Mouse (Mus musculus): ENCODE measurements around the gene Idi1. TPM values are rescaled to one million over a fixed set of nuclear protein-coding genes. Genes with fewer than 3 reads are reported as not detected.
A peak's percentile ranks its signal among the peaks of the same experiment; 100 is the strongest.

Gene Idi1
- polyA plus RNA-seq, 1 experiment = 21.0 TPM

- TF ChIP-seq FLI1 (IDR thresholded peaks at IDR 0.05; ENCODE audit: low read length) = no peak
- no peak for TF ChIP-seq GATA1 (IDR thresholded peaks at IDR 0.05; ENCODE audit: borderline replicate concordance, low read length)
- Histone ChIP-seq H3K4me3 (replicated peaks) (no peak overlapping the region), H3K36me3 (replicated peaks; ENCODE audit: low read length) (peaks cover 91% of the 10 kb centered on the region), H3K4me1 (peaks cover 7% of the 10 kb centered on the region), H3K9me3 (no peaks in the 10 kb centered on the region), H3K27me3 (replicated peaks) (no peaks in the 10 kb centered on the region)
Observed at GRCm38 (mm10) chr13:8854769-8855168, 30.5 kb upstream of the Idi1 start.

GRCm38 (mm10) chr13:8858453-8858852, 26.8 kb upstream of the Idi1 start:
- H3K4me1 ChIP-seq = peaks cover 4% of the 10 kb centered on the region; the same call in 1 of the 2 replicates
- H3K4me3 ChIP-seq (replicated peaks) = no peak overlapping the region
- H3K36me3 ChIP-seq (replicated peaks; ENCODE audit: low read length) = peaks cover 88% of the 10 kb centered on the region
- H3K9me3 ChIP-seq = no peaks in the 10 kb centered on the region
- H3K27me3 ChIP-seq (replicated peaks) = no peaks in the 10 kb centered on the region
- TF ChIP-seq GATA1 (IDR thresholded peaks at IDR 0.05; ENCODE audit: borderline replicate concordance, low read length) (no peak), FLI1 (IDR thresholded peaks at IDR 0.05; ENCODE audit: low read length) (no peak)

DNA sequence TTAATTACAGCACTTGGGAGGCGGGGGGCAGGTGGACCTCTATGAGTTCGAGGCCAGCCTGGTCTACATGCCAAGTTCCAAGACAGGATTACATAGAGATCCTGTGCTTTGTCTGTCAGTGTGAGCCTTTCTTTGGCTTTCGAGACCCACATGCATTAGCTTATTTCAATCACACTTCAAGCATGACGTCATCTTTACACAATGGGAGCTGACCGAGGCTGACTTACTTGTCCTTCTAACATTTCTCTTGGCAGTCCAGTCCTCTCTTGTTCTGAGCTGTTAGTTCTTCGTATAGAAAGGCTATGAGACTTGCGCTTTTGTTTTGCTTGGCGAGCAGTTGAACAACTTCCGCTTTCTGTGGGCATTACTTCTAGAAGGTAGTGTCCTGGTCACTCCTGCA, 24.4 kb upstream of the Idi1 start:
- Histone ChIP-seq H3K4me1 (peaks cover 9% of the 10 kb centered on the region; the same call in 1 of the 2 replicates), H3K27me3 (replicated peaks) (no peaks in the 10 kb centered on the region), H3K9me3 (no peaks in the 10 kb centered on the region), H3K4me3 (replicated peaks) (no peak overlapping the region), H3K36me3 (replicated peaks; ENCODE audit: low read length) (peaks cover 85% of the 10 kb centered on the region)
- TF ChIP-seq GATA1 (IDR thresholded peaks at IDR 0.05; ENCODE audit: borderline replicate concordance, low read length) = no peak
- no peak for TF ChIP-seq FLI1 (IDR thresholded peaks at IDR 0.05; ENCODE audit: low read length)

- Histone ChIP-seq H3K4me1 (peaks cover 28% of the 10 kb centered on the region), H3K27me3 (replicated peaks) (no peaks in the 10 kb centered on the region), H3K9me3 (no peaks in the 10 kb centered on the region), H3K4me3 (replicated peaks) (no peak overlapping the region), H3K36me3 (replicated peaks; ENCODE audit: low read length) (peaks cover 67% of the 10 kb centered on the region)
- TF ChIP-seq GATA1 (IDR thresholded peaks at IDR 0.05; ENCODE audit: borderline replicate concordance, low read length) (no peak), FLI1 (IDR thresholded peaks at IDR 0.05; ENCODE audit: low read length) (no peak)
Observed at GRCm38 (mm10) chr13:8864990-8865389, 20.3 kb upstream of the Idi1 start.

DNA sequence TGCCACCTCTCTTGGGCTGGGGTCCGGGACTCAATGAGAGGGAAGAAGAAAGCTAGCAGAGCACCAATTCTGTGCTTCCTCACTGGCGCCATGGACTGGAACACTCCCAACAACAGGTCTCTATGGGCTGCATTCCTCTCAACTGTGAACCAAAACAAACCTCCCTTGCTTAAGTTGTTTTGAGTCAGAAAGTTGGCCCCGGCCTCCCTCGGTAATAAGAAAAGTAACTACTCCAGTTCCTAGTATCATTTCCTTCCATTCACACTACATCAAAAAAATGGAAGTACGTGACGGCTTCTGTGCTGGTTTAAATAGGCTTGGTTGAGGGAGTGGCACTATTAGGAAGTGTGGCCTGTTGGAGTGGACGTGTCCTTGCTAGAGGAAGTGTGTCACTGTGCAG, 18.7 kb upstream of the Idi1 start:
- H3K36me3 ChIP-seq (replicated peaks; ENCODE audit: low read length) = peaks cover 52% of the 10 kb centered on the region
- TF ChIP-seq GATA1 (IDR thresholded peaks at IDR 0.05; ENCODE audit: borderline replicate concordance, low read length) (no peak), FLI1 (IDR thresholded peaks at IDR 0.05; ENCODE audit: low read length) (no peak)
- H3K9me3 ChIP-seq = no peaks in the 10 kb centered on the region
- no peak overlapping the region for H3K4me3 ChIP-seq (replicated peaks)
- H3K4me1 ChIP-seq = peaks cover 32% of the 10 kb centered on the region
- no peaks in the 10 kb centered on the region for H3K27me3 ChIP-seq (replicated peaks)

GRCm38 (mm10) chr13:8869578-8870157, 15.6 kb upstream of the Idi1 start:
- Histone ChIP-seq H3K4me1 (peaks cover 41% of the 10 kb centered on the region), H3K36me3 (replicated peaks; ENCODE audit: low read length) (peaks cover 33% of the 10 kb centered on the region), H3K9me3 (no peaks in the 10 kb centered on the region), H3K27me3 (replicated peaks) (no peaks in the 10 kb centered on the region), H3K4me3 (replicated peaks) (peak overlapping the region; percentile 97)
- TF ChIP-seq GATA1 (IDR thresholded peaks at IDR 0.05; ENCODE audit: borderline replicate concordance, low read length) (no peak), FLI1 (IDR thresholded peaks at IDR 0.05; ENCODE audit: low read length) (no peak)

GRCm38 (mm10) chr13:8870160-8870509, 15.2 kb upstream of the Idi1 start:
- peaks cover 38% of the 10 kb centered on the region for H3K4me1 ChIP-seq
- TF ChIP-seq GATA1 (IDR thresholded peaks at IDR 0.05; ENCODE audit: borderline replicate concordance, low read length) = no peak
- no peak for TF ChIP-seq FLI1 (IDR thresholded peaks at IDR 0.05; ENCODE audit: low read length)
- no peaks in the 10 kb centered on the region for H3K9me3 ChIP-seq
- peaks cover 28% of the 10 kb centered on the region for H3K36me3 ChIP-seq (replicated peaks; ENCODE audit: low read length)
- no peaks in the 10 kb centered on the region for H3K27me3 ChIP-seq (replicated peaks)
- H3K4me3 ChIP-seq (replicated peaks) = peak overlapping the region; percentile 97

- Histone ChIP-seq H3K4me3 (replicated peaks) (peak overlapping the region; percentile 97), H3K36me3 (replicated peaks; ENCODE audit: low read length) (peaks cover 22% of the 10 kb centered on the region), H3K4me1 (peaks cover 38% of the 10 kb centered on the region), H3K27me3 (replicated peaks) (no peaks in the 10 kb centered on the region), H3K9me3 (no peaks in the 10 kb centered on the region)
- TF ChIP-seq GATA1 (IDR thresholded peaks at IDR 0.05; ENCODE audit: borderline replicate concordance, low read length) (no peak), FLI1 (IDR thresholded peaks at IDR 0.05; ENCODE audit: low read length) (peak; percentile 92)
Observed at GRCm38 (mm10) chr13:8870510-8871313, 14.6 kb upstream of the Idi1 start.

DNA sequence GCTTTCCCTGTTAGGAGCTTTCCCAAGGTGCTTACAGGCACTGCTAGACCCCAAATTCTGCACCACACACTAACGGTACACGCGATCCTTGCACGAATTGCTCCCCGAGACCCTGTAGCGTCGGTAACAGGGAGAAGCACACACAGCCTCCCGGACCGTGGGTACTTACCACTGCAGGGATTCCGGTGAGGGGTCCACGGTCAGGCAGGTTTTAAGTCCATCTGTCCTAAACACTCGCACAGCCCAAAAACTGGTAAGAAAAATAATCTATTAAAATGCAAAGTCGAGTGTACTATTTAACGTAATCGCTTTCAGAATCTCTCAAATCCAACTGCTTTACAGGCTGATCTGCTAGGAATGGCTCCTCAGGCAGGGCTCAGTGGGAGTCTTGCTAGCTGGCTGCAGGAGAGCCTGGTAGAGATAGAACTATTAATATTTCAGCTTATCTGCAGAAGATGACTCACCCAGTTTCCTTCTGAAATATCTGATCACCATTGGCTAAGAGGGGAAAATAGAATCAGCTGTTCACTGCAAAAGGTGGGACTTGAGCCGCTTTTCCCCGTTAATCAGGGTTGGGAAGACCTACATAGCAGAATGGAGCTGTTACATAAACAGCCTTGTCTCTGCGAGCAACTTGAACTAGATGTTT, 13.9 kb upstream of the Idi1 start, which contains the start of gene Wdr37:
TSS of gene Wdr37 (minus strand) at position 596 of the 649 bp plus-strand sequence.
- TF ChIP-seq GATA1 (IDR thresholded peaks at IDR 0.05; ENCODE audit: borderline replicate concordance, low read length) (no peak), FLI1 (IDR thresholded peaks at IDR 0.05; ENCODE audit: low read length) (no peak)
- H3K9me3 ChIP-seq = no peaks in the 10 kb centered on the region

DNA sequence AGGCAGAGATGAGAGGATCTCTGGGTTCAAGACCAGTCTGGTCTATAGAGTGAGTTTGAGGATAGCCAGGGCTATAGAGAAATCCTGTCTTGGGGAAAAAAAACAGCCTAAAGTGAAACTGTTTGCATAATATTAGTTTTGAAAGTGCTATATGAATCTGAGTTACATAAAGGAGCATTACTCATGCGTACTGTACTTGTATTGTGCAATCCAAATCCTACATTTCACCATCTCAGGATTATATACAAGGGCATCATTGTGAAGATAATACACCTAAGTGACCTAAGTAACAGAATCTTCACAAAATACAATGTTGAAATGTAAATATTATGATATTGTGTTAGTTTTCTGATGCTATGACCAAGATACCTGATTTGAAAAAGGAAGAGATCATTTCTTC, 11.5 kb upstream of the Idi1 start:
- H3K27me3 ChIP-seq (replicated peaks) = no peaks in the 10 kb centered on the region
- no peaks in the 10 kb centered on the region for H3K9me3 ChIP-seq
- peaks cover 22% of the 10 kb centered on the region for H3K4me1 ChIP-seq
- H3K36me3 ChIP-seq (replicated peaks; ENCODE audit: low read length) = no peaks in the 10 kb centered on the region
- H3K4me3 ChIP-seq (replicated peaks) = no peak overlapping the region
- TF ChIP-seq GATA1 (IDR thresholded peaks at IDR 0.05; ENCODE audit: borderline replicate concordance, low read length) = no peak
- TF ChIP-seq FLI1 (IDR thresholded peaks at IDR 0.05; ENCODE audit: low read length) = no peak

More for the DNA sequence above, 13.9 kb upstream of the Idi1 start, which contains the start of gene Wdr37:
- H3K4me3 ChIP-seq (replicated peaks) = peak within 1 kb of the TSS; percentile 97
- H3K4me1 ChIP-seq = peaks cover 38% of the 10 kb centered on the region
- H3K36me3 ChIP-seq (replicated peaks; ENCODE audit: low read length) = peaks cover 15% of the 10 kb centered on the region
- H3K27me3 ChIP-seq (replicated peaks) = no peaks in the 10 kb centered on the region

All from megakaryocyte, embryonic 14.5 days (primary cell).